Mouse (Mus musculus) left cerebral cortex, adult 6 months (tissue): Measurements from ENCODE around the gene Taf5l. TPM values are rescaled to one million over a fixed set of nuclear protein-coding genes. Genes with fewer than 3 reads are reported as not detected.

ENCODE experiments used
- long read RNA-seq, 2 experiments: library from polyadenylated mRNA; unstranded; transcript quantifications; one replicate each; pipeline ENCODE4 v2.0.0; 2019 to 2020
- polyA plus RNA-seq: library from polyadenylated mRNA; unstranded; fragments of <200 nt; fragmentation: Nextera tagmentation; gene quantifications from 2 replicates; pipeline ENCODE4 v1.2.3, GENCODE M21; 2021

The Taf5l gene
- polyA plus RNA-seq: 7.9 and 13.5 TPM in 2 replicates
- long read RNA-seq, experiment 1, transcript Taf5l-201 (5 exons, 2,912 nt): minor isoform, 6 of 62 reads
- long read RNA-seq, experiment 1, transcript Taf5l-202 (5 exons, 2,973 nt): major isoform, 47 of 62 reads
- long read RNA-seq, experiment 1, partial matches to known transcripts: 3 of 62 reads
- long read RNA-seq, experiment 1, other reads (novel, unspliced or antisense): 6 of 62 reads
- long read RNA-seq, experiment 2, partial matches to known transcripts: 6 of 9 reads
- long read RNA-seq, experiment 2, other reads (novel, unspliced or antisense): 0 of 9 reads

GRCm38 (mm10) chr8:124021237-124022227 is at the start of gene Taf5l, which contains the start of gene Urb2:
Gene Taf5l (minus strand): TSS chr8:124021397.
Gene Urb2 (plus strand): TSS chr8:124021508.

GRCm38 (mm10) chr8:123982826-123983400 is 38.3 kb downstream of the Taf5l start, which contains the start of gene Abcb10:
Gene Abcb10 (minus strand): TSS chr8:123983122.

GRCm38 (mm10) chr8:123948942-123949685 is 72.1 kb downstream of the Taf5l start, which contains the start of gene Nup133:
Gene Nup133 (minus strand): TSS chr8:123949265.

Other genes starting within 250 kb of the Taf5l start
- 83.3 and 91.4 TPM in 2 replicates for gene Rab4a, start 215.4 kb downstream of the Taf5l start, polyA plus RNA-seq
- gene Ccsap, start 161.2 kb downstream of the Taf5l start, polyA plus RNA-seq: 11.0 and 40.6 TPM in 2 replicates
- gene Acta1, start 126.6 kb downstream of the Taf5l start, polyA plus RNA-seq: 23.8 and 34.1 TPM in 2 replicates
- gene Nup133, start 72.1 kb downstream of the Taf5l start, polyA plus RNA-seq: 9.8 and 10.1 TPM in 2 replicates
- gene Abcb10, start 38.3 kb downstream of the Taf5l start, polyA plus RNA-seq: 5.9 and 8.1 TPM in 2 replicates
- gene Urb2, start 111 bp upstream of the Taf5l start, polyA plus RNA-seq: 1.6 and 1.9 TPM in 2 replicates
- 9.4 and 27.5 TPM in 2 replicates for gene Galnt2, start 210.0 kb upstream of the Taf5l start, polyA plus RNA-seq